In the genomic region with DNA sequence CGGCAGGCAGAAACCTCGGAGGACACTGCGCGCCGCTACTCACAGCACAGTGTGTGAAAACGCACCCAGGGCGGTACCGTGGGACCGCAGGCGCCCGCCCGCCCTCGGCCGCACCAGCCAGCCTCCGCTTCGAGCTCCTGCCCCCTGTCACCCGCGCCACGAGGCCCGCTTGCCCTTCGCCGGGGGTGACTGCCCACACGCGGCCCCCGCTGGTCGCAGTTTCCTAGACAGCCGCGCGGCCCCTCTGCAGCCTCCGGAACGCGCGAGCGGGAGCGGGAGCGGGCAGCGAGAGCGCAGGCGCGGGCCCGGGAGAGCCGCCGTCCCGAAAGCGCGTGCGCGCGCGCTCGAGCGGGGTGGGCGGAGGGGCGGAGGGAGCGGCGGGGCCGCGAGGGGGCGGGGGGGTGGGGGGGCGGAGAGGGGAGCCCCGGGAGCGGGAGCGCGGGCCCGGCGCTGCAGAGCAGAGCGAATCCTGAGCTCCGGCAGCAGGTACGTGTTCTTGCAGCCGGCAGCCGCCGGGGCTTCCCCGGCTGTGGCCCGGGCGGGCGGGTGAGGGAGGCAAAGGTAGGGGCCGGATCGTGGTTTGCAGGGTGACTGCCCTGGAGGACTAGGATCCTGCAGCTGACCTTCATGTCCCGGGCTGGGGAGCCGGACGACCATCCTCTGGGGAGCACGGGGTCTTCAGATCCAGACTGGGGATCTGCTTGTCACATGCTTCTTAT, we compare ENCODE assay signal across 8 mouse cellular contexts. TPM values are rescaled to one million over a fixed set of nuclear protein-coding genes. Genes with fewer than 3 reads are reported as not detected.
DNase-seq lines count a peak whose midpoint lies in the region; ATAC-seq lines count a peak whose summit lies in the region.

A gene (minus strand): TSS at position 330 of the 719 bp plus-strand sequence.
A gene (plus strand): TSS at position 399 of the 719 bp plus-strand sequence.

- intact Hi-C loops in left cerebral cortex, postnatal 25 days (cut with DNase I): loop anchor here (10.0 kb wide), 1 partner anchor 208 kb away; a partner anchor contains a TSS

- peak; percentile 56 for ATAC-seq in inflammation-experienced regulatory T-cells, adult 6 months

- DNase-seq in T-cell, adult 2 months (ENCODE audit: low spot score): peak; percentile 49
- peak; percentile 85 to 89 for DNase-seq in cerebellum, postnatal 36 days
- DNase-seq in gastrocnemius, postnatal 10 days: peak; percentile 75
- DNase-seq in left cerebral cortex, postnatal 25 days (ENCODE audit: low spot score in 2 of 2): peak; percentile 76 to 84
- DNase-seq in mesoderm, embryonic 11.5 days (ENCODE audit: low read depth, low spot score): peak; percentile 85
- peak; percentile 85 for DNase-seq in right cerebral cortex, postnatal 4 days
- DNase-seq in yolk sac, embryonic 10.5 days (ENCODE audit: low spot score): peak; percentile 78

RNA-seq across cellular contexts. Expression of the first gene that starts in this region (rescaled TPM):
- total RNA-seq in gastrocnemius, postnatal 10 days (2021): under 1 TPM; 0.31 to 0.52 TPM
- polyA plus RNA-seq in inflammation-experienced regulatory T-cells, adult 6 months (2017; shearing (Covaris generic)): 1 to 10 TPM; 2.8 to 6.7 (median 4.7) TPM
- under 1 TPM; 0.37 to 0.46 TPM for total RNA-seq in left cerebral cortex, postnatal 25 days (2021)

RNA-seq across cellular contexts. Expression of the second gene that starts in this region (rescaled TPM):
- total RNA-seq in gastrocnemius, postnatal 10 days (2021): under 1 TPM; 0.35 to 0.36 TPM
- not detected for polyA plus RNA-seq in inflammation-experienced regulatory T-cells, adult 6 months (2017; shearing (Covaris generic))
- total RNA-seq in left cerebral cortex, postnatal 25 days (2021): 10 to 100 TPM in 1 of 2 experiments, 1 to 10 TPM in 1; 8.4 to 10.4 TPM

Comparison
In these comparisons a context has a peak if more than half of its experiments do, and no peak if none do; other contexts are left out.
1. Peak in every context shown above with its lines: DNase-seq and ATAC-seq.
2. RNA of the second gene that starts in this region (total RNA-seq): 8.4 to 10.4 TPM in left cerebral cortex, postnatal 25 days; 0.35 to 0.36 TPM in gastrocnemius, postnatal 10 days; every median in the first group is over 4 times any median in the second.
3. Peak in DNase-seq in gastrocnemius, postnatal 10 days; RNA of the genes that start here not detected or under 1 TPM.